ENCODE assay signal across 11 mouse cellular contexts in the genomic region with DNA sequence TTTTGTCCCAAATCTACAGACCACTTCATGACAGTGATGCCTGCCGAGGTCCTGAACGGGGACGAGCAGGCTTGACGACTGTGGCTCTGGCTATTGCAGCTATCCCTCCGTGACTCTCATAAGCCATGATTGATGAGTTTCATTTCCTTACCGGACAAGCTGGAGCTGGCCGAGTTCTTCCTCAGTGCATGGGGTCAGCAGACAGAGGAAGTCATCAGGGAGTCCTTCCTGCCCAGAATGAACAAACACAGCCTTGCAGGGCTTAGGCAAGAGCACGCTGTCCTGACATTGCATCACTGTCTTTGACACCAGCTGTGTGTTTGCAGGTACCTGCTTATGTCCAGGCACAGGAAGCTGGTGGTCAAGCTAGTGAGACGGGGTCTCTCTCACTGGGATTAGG.
DNase-seq lines count a peak whose midpoint lies in the region; ATAC-seq and TF ChIP-seq lines count a peak whose summit lies in the region.
"Had no signal": no experiment of that assay in that cellular context is flagged by ENCODE, and none has a peak within 500 bp of the region (broad histone marks: within the 10 kb centered on the region; RNA-seq: fewer than 3 reads in every experiment).

No protein-coding gene starts in this region.

- no peaks in the 10 kb centered on the region for H3K27me3 ChIP-seq in kidney, adult 2 months (replicated peaks; ENCODE audit: control insufficient read depth, insufficient read depth, low read length)
- peaks cover 3% of the 10 kb centered on the region for H3K27me3 ChIP-seq in kidney, embryonic 16.5 days (ENCODE audit: insufficient read depth, low read length)
- H3K27me3 ChIP-seq in liver, postnatal 0 days (ENCODE audit: insufficient read depth, low read length), result no peaks in the 10 kb centered on the region
- no peaks in the 10 kb centered on the region for H3K27me3 ChIP-seq in midbrain, embryonic 16.5 days (ENCODE audit: control insufficient read depth, insufficient read depth, low read depth, low read length)

- no peaks in the 10 kb centered on the region for H3K4me1 ChIP-seq in kidney, adult 2 months (ENCODE audit: control insufficient read depth, insufficient read depth, low read length)
- H3K4me1 ChIP-seq in kidney, embryonic 16.5 days (ENCODE audit: insufficient read depth, low read length), result no peaks in the 10 kb centered on the region; the same call in 1 of the 2 replicates
- H3K4me1 ChIP-seq in liver, postnatal 0 days (ENCODE audit: insufficient read depth), result no peaks in the 10 kb centered on the region
- H3K4me1 ChIP-seq in midbrain, embryonic 16.5 days (ENCODE audit: control insufficient read depth, insufficient read depth, low read length), result no peaks in the 10 kb centered on the region; the same call in 1 of the 2 replicates

- no peak overlapping the region for H3K9ac ChIP-seq in kidney, embryonic 16.5 days (replicated peaks; ENCODE audit: low read length)
- no peak overlapping the region for H3K9ac ChIP-seq in liver, postnatal 0 days (replicated peaks)
- H3K9ac ChIP-seq in midbrain, embryonic 16.5 days (ENCODE audit: low read depth, low read length), result no peak overlapping the region
- H3K9ac ChIP-seq: forebrain, postnatal 0 days had no signal

- TF ChIP-seq CTCF in kidney, adult 2 months (conservative IDR thresholded peaks at IDR 0.05; ENCODE audit: insufficient read depth, insufficient read length, low read depth, low read length), result no peak
- no peak for TF ChIP-seq CTCF in liver, postnatal 0 days (IDR thresholded peaks at IDR 0.05; ENCODE audit: low read depth)

- DNase-seq in kidney, adult 2 months, result peak; percentile 44
- DNase-seq in liver, postnatal 0 days, result peak; percentile 26
- peak; percentile 26 to 54 for DNase-seq in monocyte, adult 2 months (ENCODE audit: low read depth in 1 of 2, low spot score in 2 of 2)
- no peak for DNase-seq in thymus, postnatal 4 days
- DNase-seq in gastrocnemius, postnatal 25 days, result no peak
- DNase-seq: forebrain, postnatal 0 days had no signal

- TF ChIP-seq EP300 in liver, postnatal 0 days (IDR thresholded peaks at IDR 0.05; ENCODE audit: low read depth), result no peak

- no peak overlapping the region for H3K27ac ChIP-seq in kidney, adult 2 months (ENCODE audit: insufficient read depth, low read depth, low read length)
- no peak overlapping the region for H3K27ac ChIP-seq in kidney, embryonic 16.5 days (ENCODE audit: low read length)
- H3K27ac ChIP-seq in liver, postnatal 0 days (ENCODE audit: low read depth), result no peak overlapping the region
- no peak overlapping the region for H3K27ac ChIP-seq in midbrain, embryonic 16.5 days (ENCODE audit: low read length)

- WGBS in kidney, adult 2 months, result 44% methylated on average over 9 of the region's 9 CpGs
- WGBS in kidney, embryonic 16.5 days, result 24% methylated on average over 9 of the region's 9 CpGs
- 21% methylated on average over 9 of the region's 9 CpGs for WGBS in liver, postnatal 0 days (ENCODE audit: insufficient replicate concordance)
- 81% methylated on average over 9 of the region's 9 CpGs for WGBS in midbrain, embryonic 16.5 days

- no peaks in the 10 kb centered on the region for H3K9me3 ChIP-seq in kidney, embryonic 16.5 days (ENCODE audit: low read length)
- H3K9me3 ChIP-seq in liver, postnatal 0 days (ENCODE audit: low read length), result no peaks in the 10 kb centered on the region
- H3K9me3 ChIP-seq in midbrain, embryonic 16.5 days (replicated peaks; ENCODE audit: control insufficient read depth, low read length, poor library complexity, severe bottlenecking), result no peaks in the 10 kb centered on the region

- no peak for TF ChIP-seq POLR2A in kidney, adult 2 months (IDR thresholded peaks at IDR 0.05; ENCODE audit: low read depth, low read length)

- H3K36me3 ChIP-seq in kidney, adult 2 months (ENCODE audit: control insufficient read depth, insufficient read depth, low read length), result no peaks in the 10 kb centered on the region
- no peaks in the 10 kb centered on the region for H3K36me3 ChIP-seq in kidney, embryonic 16.5 days (ENCODE audit: insufficient read depth, low read length)
- no peaks in the 10 kb centered on the region for H3K36me3 ChIP-seq in liver, postnatal 0 days (replicated peaks; ENCODE audit: insufficient read depth, low read length)
- no peaks in the 10 kb centered on the region for H3K36me3 ChIP-seq in midbrain, embryonic 16.5 days (ENCODE audit: control insufficient read depth, insufficient read depth, low read length)

- no peak for ATAC-seq in kidney, embryonic 16.5 days (ENCODE audit: low FRiP score, low TSS enrichment)
- peak; percentile 88 for ATAC-seq in granulocyte monocyte progenitor cell, adult 5-6 weeks (replicated peaks; ENCODE audit: poor library complexity, severe bottlenecking)
- peak; percentile 72 for ATAC-seq in liver, postnatal 0 days
- ATAC-seq in midbrain, embryonic 16.5 days, result no peak
- ATAC-seq: forebrain, postnatal 0 days; intestine, postnatal 0 days had no signal

- H3K4me2 ChIP-seq in kidney, embryonic 16.5 days (replicated peaks; ENCODE audit: low read depth, low read length), result no peak overlapping the region
- no peak overlapping the region for H3K4me2 ChIP-seq in liver, postnatal 0 days (ENCODE audit: low read depth, low read length)
- H3K4me2 ChIP-seq in midbrain, embryonic 16.5 days (ENCODE audit: low read length), result no peak overlapping the region
- H3K4me2 ChIP-seq: midbrain, embryonic 11.5 days had no signal

- no peak overlapping the region for H3K4me3 ChIP-seq in kidney, adult 2 months (ENCODE audit: insufficient read depth, low read depth, low read length)
- H3K4me3 ChIP-seq in kidney, embryonic 16.5 days (ENCODE audit: low read length), result no peak overlapping the region
- no peak overlapping the region for H3K4me3 ChIP-seq in liver, postnatal 0 days (ENCODE audit: low read depth, low read length)
- H3K4me3 ChIP-seq in midbrain, embryonic 16.5 days (ENCODE audit: low read depth, low read length), result no peak overlapping the region

Comparison
In these comparisons a context has a peak if more than half of its experiments do, and no peak if none do; other contexts are left out.
1. DNase-seq: peak in kidney, adult 2 months (single experiment), liver, postnatal 0 days (single experiment) and monocyte, adult 2 months (2 of 2); none in thymus, postnatal 4 days (single experiment) and gastrocnemius, postnatal 25 days (single experiment).
2. ATAC-seq: peak in granulocyte monocyte progenitor cell, adult 5-6 weeks (single experiment) and liver, postnatal 0 days (single experiment); none in kidney, embryonic 16.5 days (single experiment) and midbrain, embryonic 16.5 days (single experiment).